Mouse (Mus musculus) spleen, adult 2 months (tissue): ENCODE measurements around the gene Parva. TPM values are rescaled to one million over a fixed set of nuclear protein-coding genes. Genes with fewer than 3 reads are reported as not detected.

Source experiments
- DNase-seq, 2 experiments: peaks; one replicate each; pipeline versions ENCODE4 v3.0.0 to v3.0.0-alpha.2; 2012 to 2021; ENCODE audit warnings: low spot score in 2 of 2, low read depth in 1 of 2
- H3K27ac ChIP-seq: fragments of 200-500 bp; 2 replicates; pipeline ENCODE4 v1.5.1; 2012; ENCODE audit warnings: low read length, inconsistent platforms; ENCODE audit not compliant: insufficient read depth
- H3K27me3 ChIP-seq: fragments of 200-500 bp; 2 replicates; pipeline ENCODE4 v1.6.1; 2012; ENCODE audit warnings: mild to moderate bottlenecking, moderate library complexity, low read length, inconsistent platforms; ENCODE audit not compliant: control insufficient read depth, insufficient read depth
- H3K36me3 ChIP-seq: fragments of 200-500 bp; 2 replicates; pipeline ENCODE4 v1.6.1; 2012; ENCODE audit warnings: mild to moderate bottlenecking, low read length, inconsistent platforms; ENCODE audit not compliant: control insufficient read depth, insufficient read depth
- H3K4me1 ChIP-seq: fragments of 200-500 bp; 2 replicates; pipeline ENCODE4 v1.6.1; 2011; ENCODE audit warnings: inconsistent platforms; ENCODE audit not compliant: control insufficient read depth, insufficient read depth, insufficient read length
- H3K4me3 ChIP-seq: fragments of 200-500 bp; 2 replicates; pipeline ENCODE4 v1.5.1; 2011; ENCODE audit warnings: mild to moderate bottlenecking, inconsistent platforms; ENCODE audit not compliant: insufficient read depth, insufficient read length; ENCODE audit errors: extremely low read depth
- CTCF ChIP-seq: fragments of 200-500 bp; IDR thresholded peaks from 2 replicates; pipeline ENCODE4 v1.5.1; 2011; ENCODE audit warnings: mild to moderate bottlenecking, inconsistent platforms; ENCODE audit not compliant: insufficient read depth, insufficient read length, insufficient replicate concordance; ENCODE audit errors: extremely low read depth
- POLR2A ChIP-seq: fragments of 200-500 bp; IDR thresholded peaks from 2 replicates; pipeline ENCODE4 v1.6.1; 2011; ENCODE audit warnings: low read depth, low read length, inconsistent platforms
- WGBS: fragments of 180-500 bp; shearing (Covaris S2); methylation state at CpG from one replicate; pipeline ENCODE4 v1.1.7; 2018; 5-methylcytosine and 5-hydroxymethylcytosine counted together
- polyA plus RNA-seq: library from polyadenylated mRNA; depleted of rRNA; stranded (reverse); fragments of >200 nt; gene quantifications from 2 replicates; pipeline ENCODE4 v1.2.3, GENCODE M21; 2012

The Parva gene
- polyA plus RNA-seq, 1 experiment = 7.1 TPM

DNA sequence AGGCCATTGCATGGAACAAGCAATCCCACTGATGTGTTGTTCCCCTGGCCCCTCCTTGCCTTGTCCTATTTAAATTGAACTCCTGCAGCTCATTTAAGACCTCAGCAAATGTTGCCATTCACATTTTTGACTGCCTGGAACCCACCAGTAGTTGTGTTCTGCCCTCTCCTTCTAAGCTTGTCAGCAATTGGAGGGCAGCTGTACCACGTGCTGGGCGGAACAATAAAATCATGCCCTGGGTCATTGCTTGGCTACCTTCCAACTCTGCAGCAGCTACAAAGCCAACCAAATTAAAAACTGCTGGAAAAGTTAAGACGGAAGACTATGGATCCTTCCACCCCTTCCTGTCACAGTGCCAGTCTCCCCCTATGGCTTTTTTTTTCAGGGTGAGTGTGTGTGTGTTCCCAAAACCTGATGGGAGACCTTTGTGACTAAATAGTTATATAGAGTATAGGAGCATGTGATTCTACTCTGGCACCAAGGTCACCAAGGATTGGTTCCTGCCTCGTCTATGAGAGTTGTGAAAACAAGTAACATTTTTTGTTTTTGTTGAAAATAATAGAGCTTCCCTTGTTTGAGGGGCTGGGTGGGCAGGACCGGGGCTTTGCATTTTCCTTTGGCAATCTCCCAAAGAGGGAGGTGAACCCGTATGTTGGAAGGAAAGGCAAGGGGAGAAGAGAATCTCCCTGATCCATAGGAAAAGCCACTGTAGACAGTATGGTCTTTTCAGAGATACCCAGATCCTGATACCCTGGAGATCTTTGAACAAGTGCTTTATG lies 101.5 kb downstream of the Parva start:
- DNase-seq = no peak
- H3K27ac ChIP-seq = no peak overlapping the region
- no peaks in the 10 kb centered on the region for H3K36me3 ChIP-seq
- H3K4me1 ChIP-seq = no peaks in the 10 kb centered on the region
- H3K4me3 ChIP-seq = no peak overlapping the region
- 80% methylated on average over 6 of the region's 6 CpGs for WGBS
- H3K27me3 ChIP-seq = no peaks in the 10 kb centered on the region
- TF ChIP-seq POLR2A = no peak
- no peak for TF ChIP-seq CTCF

DNA sequence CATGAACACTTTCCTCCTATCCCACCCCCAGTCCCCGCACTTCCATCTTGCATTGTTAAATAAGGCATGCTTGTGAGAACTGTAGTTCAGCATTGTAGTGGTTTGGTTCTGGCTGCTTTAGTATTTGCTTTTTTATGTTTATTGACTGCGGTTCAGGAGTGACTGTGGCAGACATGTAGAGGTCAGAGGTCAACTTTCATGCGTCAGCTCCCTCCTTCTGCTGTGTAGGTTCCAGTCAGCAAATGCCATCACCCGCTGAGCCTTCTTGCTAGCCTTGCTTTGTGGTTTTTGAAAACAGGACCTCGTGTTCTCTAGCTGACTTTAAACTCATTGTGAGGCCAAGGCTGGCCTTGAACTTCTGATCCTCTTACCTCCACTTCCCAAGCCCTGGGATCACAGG lies 103.6 kb downstream of the Parva start:
- H3K36me3 ChIP-seq = no peaks in the 10 kb centered on the region
- TF ChIP-seq CTCF (no peak), POLR2A (no peak)

DNA sequence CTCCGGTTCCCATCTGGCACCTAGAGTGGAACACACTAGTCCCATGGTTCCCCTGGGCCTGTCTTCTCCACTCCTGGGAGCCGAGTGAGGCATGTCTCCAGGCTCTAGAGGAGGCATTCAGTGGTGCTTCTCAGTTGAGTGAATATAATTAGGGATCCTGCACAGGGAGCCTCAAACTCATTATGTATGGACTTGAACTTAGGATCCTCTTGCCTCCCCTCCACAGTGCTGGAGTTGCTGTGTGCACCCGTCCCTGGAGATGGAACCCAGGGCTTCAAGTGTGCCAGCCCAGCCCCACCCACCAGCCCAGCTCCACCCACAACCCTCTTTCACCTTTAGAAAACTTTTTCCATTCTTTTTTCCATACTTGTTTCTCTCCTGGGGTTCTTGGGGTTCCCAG lies 106.8 kb downstream of the Parva start:
- H3K4me1 ChIP-seq = no peaks in the 10 kb centered on the region
- H3K36me3 ChIP-seq = no peaks in the 10 kb centered on the region
- H3K27ac ChIP-seq = no peak overlapping the region
- H3K4me3 ChIP-seq = no peak overlapping the region
- DNase-seq = no peak
- H3K27me3 ChIP-seq = no peaks in the 10 kb centered on the region
- TF ChIP-seq POLR2A (no peak), CTCF (no peak)
- 84% methylated on average over 3 of the region's 3 CpGs for WGBS

More for the DNA sequence above, 103.6 kb downstream of the Parva start:
- no peaks in the 10 kb centered on the region for H3K4me1 ChIP-seq
- no peaks in the 10 kb centered on the region for H3K27me3 ChIP-seq
- no peak overlapping the region for H3K27ac ChIP-seq
- H3K4me3 ChIP-seq = no peak overlapping the region
- no peak for DNase-seq
- WGBS = 85% methylated on average over 5 of the region's 5 CpGs

DNA sequence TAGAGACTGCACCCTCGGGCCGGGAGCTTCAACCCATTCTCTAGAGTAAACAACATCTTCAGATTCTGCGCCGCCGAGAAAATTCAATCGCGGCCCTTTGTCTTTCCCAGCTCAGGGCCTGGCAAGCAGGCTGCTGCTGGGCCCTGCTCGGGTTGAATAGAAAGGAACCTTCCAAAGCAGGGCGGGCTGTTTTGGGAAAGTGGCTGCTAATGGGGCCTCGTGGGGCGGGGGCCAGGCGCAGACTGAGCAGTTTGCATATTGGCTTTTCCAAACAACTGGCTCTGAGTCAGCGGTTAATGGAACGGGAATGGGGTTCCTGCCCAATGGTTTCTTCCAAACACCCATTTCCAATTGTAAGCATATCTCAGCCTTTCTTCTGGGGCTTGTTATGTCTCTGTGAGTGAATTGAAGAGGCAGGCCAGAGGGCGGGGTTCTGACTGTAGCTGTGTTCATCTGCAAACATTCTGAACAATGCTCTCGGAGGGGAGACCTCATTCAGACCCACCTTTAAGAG lies 108.2 kb downstream of the Parva start:
- H3K36me3 ChIP-seq = no peaks in the 10 kb centered on the region
- H3K27me3 ChIP-seq = no peaks in the 10 kb centered on the region
- no peaks in the 10 kb centered on the region for H3K4me1 ChIP-seq
- WGBS = 68% methylated on average over 16 of the region's 16 CpGs
- DNase-seq = no peak
- no peak overlapping the region for H3K27ac ChIP-seq
- TF ChIP-seq CTCF = no peak
- no peak for TF ChIP-seq POLR2A
- no peak overlapping the region for H3K4me3 ChIP-seq

DNA sequence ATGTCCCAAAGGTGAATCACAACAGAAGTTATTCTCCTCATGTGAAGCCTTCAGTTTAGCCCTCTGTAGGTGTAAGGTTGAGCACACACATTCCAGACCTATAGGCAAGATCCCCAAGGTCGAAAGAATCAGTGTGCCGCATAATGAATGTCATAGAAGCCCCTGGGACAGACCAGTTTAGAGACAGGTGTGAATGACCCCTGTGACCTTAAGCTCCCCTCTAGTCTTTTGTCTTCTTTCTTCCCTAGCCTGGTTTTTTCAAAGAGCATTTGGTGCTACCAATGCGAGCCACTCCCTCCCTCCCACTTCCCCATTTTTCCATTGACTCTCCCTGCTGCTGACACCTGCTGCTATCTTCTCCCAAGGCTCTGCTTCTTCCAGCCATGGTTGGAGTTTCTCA lies 121.8 kb downstream of the Parva start:
- DNase-seq = no peak
- WGBS = 76% methylated on average over 3 of the region's 3 CpGs
- no peak overlapping the region for H3K27ac ChIP-seq
- H3K36me3 ChIP-seq = no peaks in the 10 kb centered on the region
- TF ChIP-seq CTCF (no peak), POLR2A (no peak)
- no peaks in the 10 kb centered on the region for H3K27me3 ChIP-seq
- no peak overlapping the region for H3K4me3 ChIP-seq
- no peaks in the 10 kb centered on the region for H3K4me1 ChIP-seq

DNA sequence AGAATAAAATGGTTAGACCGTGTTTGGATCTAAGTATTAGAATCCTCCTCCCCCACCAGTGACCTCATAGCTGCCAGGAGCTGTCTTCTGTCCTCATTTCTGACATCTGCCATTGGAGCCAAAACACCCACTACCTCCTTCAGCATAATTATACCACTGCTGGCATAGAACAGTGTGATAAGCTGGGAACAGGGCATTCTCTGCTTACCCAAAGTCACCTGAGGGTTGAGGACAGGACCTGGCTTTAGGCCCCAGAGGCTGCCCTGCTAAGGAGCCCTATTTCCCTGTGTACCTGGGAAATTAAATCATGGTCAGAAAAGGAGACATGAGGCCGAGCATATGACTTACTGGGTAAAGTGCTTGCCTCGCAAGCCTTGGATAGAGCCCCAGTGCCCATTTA lies 134.2 kb downstream of the Parva start:
- WGBS = 83% methylated on average over 3 of the region's 3 CpGs
- Histone ChIP-seq H3K4me3 (no peak overlapping the region), H3K27ac (no peak overlapping the region), H3K4me1 (no peaks in the 10 kb centered on the region), H3K36me3 (no peaks in the 10 kb centered on the region), H3K27me3 (no peaks in the 10 kb centered on the region)
- no peak for DNase-seq
- no peak for TF ChIP-seq POLR2A
- TF ChIP-seq CTCF = no peak

DNA sequence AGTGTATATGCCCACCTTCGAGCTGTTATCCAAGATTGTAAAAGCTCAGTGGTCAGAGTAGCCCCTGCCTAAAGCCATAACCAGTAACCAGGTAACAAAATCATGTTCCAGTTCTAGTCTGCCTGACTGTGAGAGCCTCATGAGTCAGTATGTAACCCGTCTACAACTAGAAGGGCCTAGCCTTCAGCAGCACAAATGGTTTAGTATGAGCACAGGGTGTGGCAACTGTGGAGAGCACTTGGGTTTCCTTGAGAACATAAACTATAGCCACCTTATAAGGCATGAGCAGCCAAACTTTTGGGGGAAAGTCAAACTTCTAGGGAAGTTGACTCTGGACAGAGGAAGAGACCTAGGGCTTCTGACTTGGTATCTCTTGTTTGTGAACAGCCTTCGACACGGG lies 139.7 kb downstream of the Parva start:
- no peaks in the 10 kb centered on the region for H3K4me1 ChIP-seq
- TF ChIP-seq CTCF = no peak
- no peak for TF ChIP-seq POLR2A

More for the DNA sequence above, 139.7 kb downstream of the Parva start:
- H3K4me3 ChIP-seq = no peak overlapping the region
- no peaks in the 10 kb centered on the region for H3K27me3 ChIP-seq
- H3K36me3 ChIP-seq = no peaks in the 10 kb centered on the region
- H3K27ac ChIP-seq = no peak overlapping the region
- DNase-seq = no peak
- 83% methylated on average over 4 of the region's 4 CpGs for WGBS
